Mouse (Mus musculus) testis, adult 2 months (tissue): ENCODE results near the gene Ap1ar. TPM values are rescaled to one million over a fixed set of nuclear protein-coding genes. Genes with fewer than 3 reads are reported as not detected.

Experiments
- H3K27ac ChIP-seq: fragments of 200-500 bp; 2 replicates; pipeline ENCODE4 v1.5.1; 2012; ENCODE audit warnings: low read depth, low read length; ENCODE audit not compliant: control insufficient read depth, insufficient read depth
- H3K27me3 ChIP-seq: fragments of 200-500 bp; 2 replicates; pipeline ENCODE4 v1.6.1; 2012; ENCODE audit warnings: mild to moderate bottlenecking, low read length, moderate library complexity; ENCODE audit not compliant: control insufficient read depth, insufficient read depth
- H3K36me3 ChIP-seq: fragments of 200-500 bp; 2 replicates; pipeline ENCODE4 v1.6.1; 2012; ENCODE audit warnings: mild to moderate bottlenecking, low read length; ENCODE audit not compliant: control insufficient read depth, insufficient read depth
- H3K4me1 ChIP-seq: fragments of 200-500 bp; 2 replicates; pipeline ENCODE4 v1.6.1; 2012; ENCODE audit warnings: low read length; ENCODE audit not compliant: control insufficient read depth, insufficient read depth
- H3K4me3 ChIP-seq: fragments of 200-500 bp; 2 replicates; pipeline ENCODE4 v1.5.1; 2012; ENCODE audit warnings: low read depth, mild to moderate bottlenecking, low read length, moderate library complexity, mixed read lengths; ENCODE audit not compliant: control insufficient read depth
- CTCF ChIP-seq: fragments of 200-500 bp; IDR thresholded peaks from 2 replicates; pipeline ENCODE4 v1.5.1; 2012; ENCODE audit warnings: low read depth, mild to moderate bottlenecking, inconsistent platforms, low read length, moderate library complexity; ENCODE audit not compliant: control insufficient read depth, insufficient read depth, insufficient replicate concordance
- POLR2A ChIP-seq: fragments of 200-500 bp; IDR thresholded peaks from 2 replicates; pipeline ENCODE4 v1.6.1; 2012; ENCODE audit warnings: low read depth, mild to moderate bottlenecking, inconsistent platforms, low read length, moderate library complexity; ENCODE audit not compliant: control insufficient read depth
- polyA plus RNA-seq: library from polyadenylated mRNA; depleted of rRNA; stranded (reverse); fragments of >200 nt; gene quantifications from 2 replicates; pipeline ENCODE4 v1.2.3, GENCODE M21; 2012; rRNA removed

The Ap1ar gene
- polyA plus RNA-seq, 1 experiment = 13.5 TPM

GRCm38 (mm10) chr3:127764541-127764940, 72.8 kb downstream of the Ap1ar start:
- Histone ChIP-seq H3K4me1 (no peaks in the 10 kb centered on the region), H3K4me3 (no peak overlapping the region), H3K27me3 (no peaks in the 10 kb centered on the region), H3K27ac (no peak overlapping the region), H3K36me3 (no peaks in the 10 kb centered on the region)
- no peak for TF ChIP-seq POLR2A
- TF ChIP-seq CTCF = no peak

DNA sequence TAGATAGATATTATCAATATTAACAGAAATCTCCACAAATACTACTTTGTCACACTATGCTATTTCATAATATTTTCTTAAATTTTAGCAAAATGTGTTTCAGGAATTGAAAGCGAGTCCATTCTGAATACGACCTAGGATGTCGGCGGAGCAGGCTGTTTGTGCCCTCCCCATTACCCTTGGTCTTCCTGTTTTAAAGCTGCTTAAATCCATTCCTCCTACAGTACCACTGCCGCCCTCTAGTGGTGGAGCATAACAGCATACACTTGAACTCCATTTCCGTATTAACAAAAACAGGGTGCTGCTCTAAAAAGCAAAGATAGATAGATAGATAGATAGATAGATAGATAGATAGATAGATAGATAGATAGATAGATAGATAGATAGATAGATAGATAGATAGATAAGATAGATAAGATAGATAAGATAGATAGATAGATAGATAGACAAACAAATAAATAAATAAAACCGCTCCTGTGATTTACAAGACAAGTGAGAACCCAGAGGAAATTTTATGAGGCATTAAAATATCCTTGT, 74.2 kb downstream of the Ap1ar start:
- Histone ChIP-seq H3K4me3 (no peak overlapping the region), H3K36me3 (no peaks in the 10 kb centered on the region), H3K27me3 (no peaks in the 10 kb centered on the region), H3K4me1 (no peaks in the 10 kb centered on the region), H3K27ac (no peak overlapping the region)
- TF ChIP-seq POLR2A (no peak), CTCF (peak; percentile 48; the same call in 1 of the 2 replicates)

- Histone ChIP-seq H3K36me3 (no peaks in the 10 kb centered on the region), H3K27ac (no peak overlapping the region), H3K4me1 (no peaks in the 10 kb centered on the region), H3K4me3 (no peak overlapping the region), H3K27me3 (no peaks in the 10 kb centered on the region)
- TF ChIP-seq CTCF (no peak), POLR2A (no peak)
These were observed 74.9 kb downstream of the Ap1ar start for GRCm38 (mm10) chr3:127762403-127762802.

DNA sequence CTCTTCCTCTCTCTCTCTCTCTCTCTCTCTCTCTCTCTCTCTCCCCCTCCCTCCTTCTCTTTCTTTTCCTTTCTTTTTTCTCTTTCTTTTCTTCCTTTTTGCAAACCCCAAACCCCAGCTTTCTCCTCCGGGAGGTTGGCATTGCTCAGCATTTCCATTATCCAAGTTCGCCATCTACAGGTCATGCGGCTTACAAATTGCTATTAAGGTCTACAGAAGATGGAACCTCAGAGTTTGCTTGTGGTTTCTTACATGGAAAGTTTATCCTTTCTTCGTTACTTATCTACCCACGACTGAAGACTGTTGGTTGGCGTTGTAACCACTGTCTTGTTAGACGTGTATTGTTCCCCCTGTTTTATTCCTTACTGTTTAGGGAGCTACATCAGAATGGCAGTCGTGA, 78.1 kb downstream of the Ap1ar start:
- no peak overlapping the region for H3K4me3 ChIP-seq
- no peaks in the 10 kb centered on the region for H3K27me3 ChIP-seq
- H3K27ac ChIP-seq = no peak overlapping the region
- TF ChIP-seq POLR2A = no peak
- no peak for TF ChIP-seq CTCF
- H3K4me1 ChIP-seq = no peaks in the 10 kb centered on the region
- no peaks in the 10 kb centered on the region for H3K36me3 ChIP-seq

GRCm38 (mm10) chr3:127758806-127759205, 78.5 kb downstream of the Ap1ar start:
- H3K4me1 ChIP-seq = no peaks in the 10 kb centered on the region
- no peak overlapping the region for H3K27ac ChIP-seq
- no peaks in the 10 kb centered on the region for H3K36me3 ChIP-seq
- H3K27me3 ChIP-seq = no peaks in the 10 kb centered on the region
- no peak for TF ChIP-seq CTCF
- no peak for TF ChIP-seq POLR2A
- no peak overlapping the region for H3K4me3 ChIP-seq

DNA sequence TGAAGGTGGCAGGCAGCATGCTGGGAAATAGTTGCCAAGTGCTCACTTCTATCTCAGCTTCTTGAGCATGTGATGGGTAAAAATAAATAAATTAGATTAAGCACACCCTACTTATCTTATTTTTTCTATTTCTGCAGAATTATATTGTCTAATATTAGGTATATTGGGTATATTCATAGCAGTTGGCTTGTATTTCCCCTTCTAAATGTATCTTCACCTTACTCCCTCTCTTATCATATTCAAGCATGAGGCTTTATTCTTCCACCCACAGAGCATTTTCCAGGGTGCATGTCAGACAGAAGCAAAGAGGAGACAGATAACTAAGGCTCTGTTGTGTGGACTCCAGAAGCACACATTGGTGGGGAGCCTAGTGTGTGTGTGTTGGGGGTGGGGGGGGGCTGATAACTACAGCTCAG, 79.4 kb downstream of the Ap1ar start:
- H3K27ac ChIP-seq = no peak overlapping the region
- no peaks in the 10 kb centered on the region for H3K27me3 ChIP-seq

More for the DNA sequence above, 79.4 kb downstream of the Ap1ar start:
- no peaks in the 10 kb centered on the region for H3K4me1 ChIP-seq
- H3K36me3 ChIP-seq = no peaks in the 10 kb centered on the region
- H3K4me3 ChIP-seq = no peak overlapping the region
- TF ChIP-seq POLR2A (no peak), CTCF (no peak)

Other genes with a start within 250 kb of the Ap1ar start
- gene Neurog2, start 204.4 kb downstream of the Ap1ar start, polyA plus RNA-seq = 0.12 TPM in 2 replicates
- gene Alpk1, start 57.0 kb downstream of the Ap1ar start, polyA plus RNA-seq = 3.0 and 3.2 TPM in 2 replicates
- gene Tifa, start 47.7 kb downstream of the Ap1ar start, polyA plus RNA-seq = 0.72 and 0.96 TPM in 2 replicates
- 7.4 and 9.2 TPM in 2 replicates for gene Fam241a, start 58.8 kb upstream of the Ap1ar start, polyA plus RNA-seq